Mouse (Mus musculus) testis, adult 2 months (tissue): ENCODE results near the gene Rtl4. TPM values are rescaled to one million over a fixed set of nuclear protein-coding genes. Genes with fewer than 3 reads are reported as not detected.
A peak's percentile ranks its signal among the peaks of the same experiment; 100 is the strongest.

Source experiments
- H3K27ac ChIP-seq: fragments of 200-500 bp; 2 replicates; pipeline ENCODE4 v1.5.1; 2012; ENCODE audit warnings: low read depth, low read length; ENCODE audit not compliant: control insufficient read depth, insufficient read depth
- H3K27me3 ChIP-seq: fragments of 200-500 bp; 2 replicates; pipeline ENCODE4 v1.6.1; 2012; ENCODE audit warnings: mild to moderate bottlenecking, low read length, moderate library complexity; ENCODE audit not compliant: control insufficient read depth, insufficient read depth
- H3K36me3 ChIP-seq: fragments of 200-500 bp; 2 replicates; pipeline ENCODE4 v1.6.1; 2012; ENCODE audit warnings: mild to moderate bottlenecking, low read length; ENCODE audit not compliant: control insufficient read depth, insufficient read depth
- H3K4me1 ChIP-seq: fragments of 200-500 bp; 2 replicates; pipeline ENCODE4 v1.6.1; 2012; ENCODE audit warnings: low read length; ENCODE audit not compliant: control insufficient read depth, insufficient read depth
- H3K4me3 ChIP-seq: fragments of 200-500 bp; 2 replicates; pipeline ENCODE4 v1.5.1; 2012; ENCODE audit warnings: low read depth, mild to moderate bottlenecking, low read length, moderate library complexity, mixed read lengths; ENCODE audit not compliant: control insufficient read depth
- CTCF ChIP-seq: fragments of 200-500 bp; IDR thresholded peaks from 2 replicates; pipeline ENCODE4 v1.5.1; 2012; ENCODE audit warnings: low read depth, mild to moderate bottlenecking, inconsistent platforms, low read length, moderate library complexity; ENCODE audit not compliant: control insufficient read depth, insufficient read depth, insufficient replicate concordance
- POLR2A ChIP-seq: fragments of 200-500 bp; IDR thresholded peaks from 2 replicates; pipeline ENCODE4 v1.6.1; 2012; ENCODE audit warnings: low read depth, mild to moderate bottlenecking, inconsistent platforms, low read length, moderate library complexity; ENCODE audit not compliant: control insufficient read depth
- polyA plus RNA-seq: library from polyadenylated mRNA; depleted of rRNA; stranded (reverse); fragments of >200 nt; gene quantifications from 2 replicates; pipeline ENCODE4 v1.2.3, GENCODE M21; 2012; rRNA removed

Rtl4 gene
- polyA plus RNA-seq = 0.49 and 0.69 TPM in 2 replicates

- peaks cover 9% of the 10 kb centered on the region for H3K4me1 ChIP-seq
- no peaks in the 10 kb centered on the region for H3K36me3 ChIP-seq
- H3K27me3 ChIP-seq = no peaks in the 10 kb centered on the region
- peak within 1 kb of the TSS; percentile 50 for H3K4me3 ChIP-seq
- no peak within 1 kb of the TSS for H3K27ac ChIP-seq
- no peak for TF ChIP-seq POLR2A
- TF ChIP-seq CTCF = no peak
These were observed at the start of gene Rtl4 for GRCm38 (mm10) chrX:144688207-144689118. Rtl4 (plus strand) TSS chrX:144688907.

- TF ChIP-seq CTCF = no peak
- no peak for TF ChIP-seq POLR2A
- Histone ChIP-seq H3K27me3 (no peaks in the 10 kb centered on the region), H3K4me3 (no peak overlapping the region)
These were observed 44.0 kb upstream of the Rtl4 start for GRCm38 (mm10) chrX:144644756-144645155.

GRCm38 (mm10) chrX:144645394-144645793 lies 43.3 kb upstream of the Rtl4 start:
- Histone ChIP-seq H3K36me3 (no peaks in the 10 kb centered on the region), H3K4me3 (no peak overlapping the region), H3K27ac (no peak overlapping the region), H3K4me1 (no peaks in the 10 kb centered on the region), H3K27me3 (no peaks in the 10 kb centered on the region)
- TF ChIP-seq POLR2A = no peak
- no peak for TF ChIP-seq CTCF

More at GRCm38 (mm10) chrX:144644756-144645155, 44.0 kb upstream of the Rtl4 start:
- Histone ChIP-seq H3K36me3 (no peaks in the 10 kb centered on the region), H3K27ac (no peak overlapping the region), H3K4me1 (no peaks in the 10 kb centered on the region)

GRCm38 (mm10) chrX:144652196-144652595 lies 36.5 kb upstream of the Rtl4 start:
- Histone ChIP-seq H3K4me1 (no peaks in the 10 kb centered on the region), H3K4me3 (no peak overlapping the region), H3K27me3 (no peaks in the 10 kb centered on the region), H3K27ac (no peak overlapping the region), H3K36me3 (no peaks in the 10 kb centered on the region)
- TF ChIP-seq POLR2A = no peak
- TF ChIP-seq CTCF = no peak

GRCm38 (mm10) chrX:144687742-144688141 lies 965 bp upstream of the Rtl4 start:
- TF ChIP-seq CTCF = no peak
- TF ChIP-seq POLR2A = no peak
- Histone ChIP-seq H3K4me3 (peak overlapping the region; percentile 20; the same call in 1 of the 2 replicates), H3K27me3 (no peaks in the 10 kb centered on the region), H3K36me3 (no peaks in the 10 kb centered on the region), H3K4me1 (peaks cover 9% of the 10 kb centered on the region), H3K27ac (no peak overlapping the region)

GRCm38 (mm10) chrX:144688142-144688206 lies 733 bp upstream of the Rtl4 start, which contains the start of gene Trpc5:
Trpc5 (minus strand) TSS chrX:144688180.
- Histone ChIP-seq H3K4me1 (peaks cover 9% of the 10 kb centered on the region), H3K27me3 (no peaks in the 10 kb centered on the region), H3K36me3 (no peaks in the 10 kb centered on the region), H3K27ac (no peak within 1 kb of the TSS), H3K4me3 (peak within 1 kb of the TSS; percentile 50)
- TF ChIP-seq CTCF = no peak
- no peak for TF ChIP-seq POLR2A

GRCm38 (mm10) chrX:144689119-144689858 lies 582 bp downstream of the Rtl4 start:
- Histone ChIP-seq H3K4me3 (peak overlapping the region; percentile 50), H3K27me3 (no peaks in the 10 kb centered on the region), H3K36me3 (no peaks in the 10 kb centered on the region), H3K4me1 (peaks cover 9% of the 10 kb centered on the region), H3K27ac (no peak overlapping the region)
- TF ChIP-seq POLR2A = no peak
